Mouse (Mus musculus) forebrain, embryonic 16.5 days (tissue): ENCODE measurements around the gene Gm10638. TPM values are rescaled to one million over a fixed set of nuclear protein-coding genes. Genes with fewer than 3 reads are reported as not detected.

Experiments used
- ATAC-seq: fragments of 200-750 bp; cut with Nextera tagmentation; 2 replicates; pipeline ENCODE4 v1.8.0; 2017; ENCODE audit warnings: mild to moderate bottlenecking, moderate library complexity
- H3K27ac ChIP-seq: fragments of 300-500 bp; sonication (generic); 2 replicates; pipeline ENCODE4 v1.5.1; 2014; ENCODE audit warnings: low read length, control low read depth
- H3K27me3 ChIP-seq: fragments of 300-500 bp; sonication (generic); replicated peaks from 2 replicates; pipeline ENCODE4 v1.6.1; 2014; ENCODE audit warnings: low read length; ENCODE audit not compliant: control insufficient read depth, insufficient read depth
- H3K36me3 ChIP-seq: fragments of 300-500 bp; sonication (generic); 2 replicates; pipeline ENCODE4 v1.6.1; 2014; ENCODE audit not compliant: control insufficient read depth, insufficient read depth
- H3K4me1 ChIP-seq: fragments of 300-500 bp; sonication (generic); replicated peaks from 2 replicates; pipeline ENCODE4 v1.6.1; 2014; ENCODE audit warnings: low read length; ENCODE audit not compliant: control insufficient read depth, insufficient read depth
- H3K4me2 ChIP-seq: fragments of 300-500 bp; sonication (generic); 2 replicates; pipeline ENCODE4 v1.6.1; 2014; ENCODE audit warnings: mild to moderate bottlenecking, low read length, control low read depth
- H3K4me3 ChIP-seq: fragments of 300-500 bp; sonication (generic); replicated peaks from 2 replicates; pipeline ENCODE4 v1.5.1; 2014; ENCODE audit warnings: mild to moderate bottlenecking, low read length, control low read depth
- H3K9ac ChIP-seq: fragments of 300-500 bp; sonication (generic); replicated peaks from 2 replicates; pipeline ENCODE4 v1.6.1; 2014; ENCODE audit warnings: low read depth, low read length, control low read depth
- H3K9me3 ChIP-seq: fragments of 300-500 bp; sonication (generic); 2 replicates; pipeline ENCODE4 v1.6.1; 2016; ENCODE audit warnings: low read length; ENCODE audit not compliant: control insufficient read depth
- WGBS: fragments of 180-500 bp; shearing (Covaris S2); extraction: QIAGEN DNeasy Blood & Tissue Kit; methylation state at CpG from one replicate; pipeline ENCODE4 v1.1.7; 2014; 5-methylcytosine and 5-hydroxymethylcytosine counted together
- polyA plus RNA-seq: library from polyadenylated mRNA; unstranded; fragments of >200 nt; fragmentation: Nextera tagmentation; extraction: Ambion mirVana; gene quantifications from 2 replicates; pipeline ENCODE4 v1.2.1, GENCODE M21; 2015

Gm10638 gene
- polyA plus RNA-seq = 6.8 and 8.7 TPM in 2 replicates

DNA sequence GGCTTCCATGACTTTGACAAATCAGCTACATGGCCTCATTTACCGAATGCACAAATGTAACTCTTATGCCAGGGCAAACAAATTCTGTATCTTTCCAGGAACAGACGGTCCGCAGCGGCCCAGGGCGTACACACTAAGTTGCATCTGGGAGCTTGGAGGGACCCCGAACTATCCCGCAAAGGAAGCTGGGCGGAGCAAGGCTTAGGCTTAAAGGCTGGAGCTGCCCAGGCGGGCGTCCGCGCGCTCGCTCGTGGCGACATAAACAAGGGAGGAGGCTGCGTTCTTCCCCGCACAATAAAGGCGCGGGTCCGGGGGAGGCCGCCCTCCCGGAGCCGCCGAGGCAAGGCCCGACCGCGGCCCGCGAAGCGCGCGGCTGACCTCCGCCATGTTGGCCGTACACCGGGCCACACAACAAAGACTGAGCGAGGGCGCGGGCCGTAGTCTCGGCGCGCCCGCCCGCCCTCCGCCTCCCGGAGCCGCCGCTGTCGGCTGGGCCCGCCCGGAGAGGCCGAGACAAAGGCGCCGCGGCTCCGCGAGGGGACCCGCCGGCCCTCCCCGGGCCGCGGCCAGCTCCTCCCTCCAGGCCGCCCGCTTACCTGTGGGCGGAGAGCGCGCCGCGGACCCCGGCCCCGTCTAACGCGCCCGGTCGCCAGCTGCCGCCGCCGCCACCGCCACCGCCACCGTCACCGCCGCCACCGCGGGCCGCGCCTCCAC, at the start of gene Gm10638, which contains the start of gene Siah1a:
Gm10638 (plus strand) TSS at position 479 of the 714 bp plus-strand sequence.
Siah1a (minus strand) TSS at position 714 of the 714 bp plus-strand sequence.
- Histone ChIP-seq H3K9me3 (no peaks in the 10 kb centered on the region), H3K36me3 (no peaks in the 10 kb centered on the region), H3K4me3 (peak within 1 kb of the TSS; percentile 91), H3K27me3 (no peaks in the 10 kb centered on the region), H3K4me2 (peak within 1 kb of the TSS; percentile 84), H3K4me1 (peaks cover 33% of the 10 kb centered on the region), H3K27ac (peak within 1 kb of the TSS; percentile 96), H3K9ac (peak within 1 kb of the TSS; percentile 99)
- WGBS = under 1% methylated on average over 73 of the region's 88 CpGs
- peak; percentile 79 for ATAC-seq

DNA sequence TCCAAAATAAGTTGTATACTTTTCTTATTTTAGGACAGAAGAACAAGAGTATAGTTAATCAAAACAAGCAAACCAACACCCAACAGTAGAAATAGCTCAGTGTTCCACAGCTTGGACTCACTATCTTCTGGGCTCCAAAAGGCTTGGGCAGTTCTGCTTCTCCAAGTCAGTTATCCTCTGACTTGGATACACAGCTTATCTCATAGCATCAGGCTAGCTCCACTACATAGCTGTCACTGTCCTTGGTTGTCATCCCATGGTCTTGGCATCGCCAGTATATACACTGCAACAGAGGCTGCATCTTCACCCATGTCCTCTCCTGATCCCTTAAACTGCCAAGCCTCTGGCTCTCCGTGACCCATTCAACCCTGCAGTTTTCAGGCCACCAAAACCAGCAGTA, 49.8 kb upstream of the Gm10638 start:
- 88% methylated on average over 2 of the region's 2 CpGs for WGBS
- H3K9me3 ChIP-seq = no peaks in the 10 kb centered on the region
- H3K27ac ChIP-seq = no peak overlapping the region
- 0 out of 2 replicates have a peak, but pooled peaks cover 3% of the 10 kb centered on the region for H3K36me3 ChIP-seq
- ATAC-seq = no peak
- no peak overlapping the region for H3K4me3 ChIP-seq
- H3K9ac ChIP-seq = no peak overlapping the region
- H3K4me2 ChIP-seq = no peak overlapping the region
- no peaks in the 10 kb centered on the region for H3K27me3 ChIP-seq
- no peaks in the 10 kb centered on the region for H3K4me1 ChIP-seq

DNA sequence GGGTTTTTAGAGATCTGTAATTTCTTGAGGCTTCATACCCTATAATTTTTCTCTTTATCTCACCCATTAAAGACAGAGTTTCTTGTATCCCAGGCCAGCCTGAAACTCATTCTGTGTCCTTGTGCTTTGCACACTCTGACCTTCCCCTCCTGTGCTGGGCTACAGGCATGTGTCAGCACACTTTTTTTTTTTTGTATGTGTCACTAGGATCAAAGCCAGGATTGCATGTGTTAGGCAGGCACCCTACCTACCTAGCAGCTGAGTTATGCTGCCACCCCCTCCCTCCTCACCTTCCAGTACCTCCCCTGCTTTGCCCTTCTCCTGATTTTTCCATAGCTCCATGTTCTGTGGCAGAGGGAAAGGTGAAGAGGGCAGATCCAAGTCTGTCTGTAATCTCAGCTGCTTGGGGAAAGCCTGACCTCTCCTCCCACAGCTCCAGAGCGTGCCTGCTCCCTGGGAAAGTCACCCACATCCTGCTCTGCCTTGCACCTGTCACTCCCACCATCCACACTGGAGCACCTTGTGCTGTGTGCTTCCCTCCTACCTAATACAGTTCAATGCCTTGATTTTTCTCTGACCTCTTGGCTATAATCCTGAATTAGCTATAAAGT, 46.6 kb upstream of the Gm10638 start:
- no peaks in the 10 kb centered on the region for H3K27me3 ChIP-seq
- no peak overlapping the region for H3K9ac ChIP-seq
- ATAC-seq = no peak
- 0 out of 2 replicates have a peak, but pooled peaks cover 3% of the 10 kb centered on the region for H3K36me3 ChIP-seq
- H3K27ac ChIP-seq = no peak overlapping the region
- H3K4me3 ChIP-seq = no peak overlapping the region
- no peak overlapping the region for H3K4me2 ChIP-seq
- no peaks in the 10 kb centered on the region for H3K4me1 ChIP-seq
- WGBS = 93% methylated on average over 1 of the region's 1 CpGs
- H3K9me3 ChIP-seq = no peaks in the 10 kb centered on the region

DNA sequence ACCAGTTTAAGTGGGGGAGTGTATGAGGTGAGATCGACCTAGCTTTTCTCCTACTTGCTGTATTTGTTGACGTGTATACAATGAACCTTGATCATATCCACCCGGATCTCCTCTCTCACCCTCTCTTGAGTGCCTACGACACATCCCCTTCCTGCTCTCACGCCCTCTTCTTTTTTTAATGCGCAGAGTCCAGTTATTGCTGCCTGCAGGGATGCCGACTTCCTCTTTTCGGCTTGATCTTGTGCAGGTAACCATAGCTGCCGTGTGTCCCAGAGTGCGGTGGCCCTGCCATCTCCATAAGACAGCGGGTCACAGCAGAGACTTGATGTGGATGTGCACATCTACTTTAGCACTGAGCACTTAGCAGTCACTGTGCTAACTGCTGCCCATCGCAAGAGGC, 46.0 kb upstream of the Gm10638 start:
- no peak for ATAC-seq
- Histone ChIP-seq H3K9ac (no peak overlapping the region), H3K4me2 (no peak overlapping the region), H3K36me3 (0 out of 2 replicates have a peak, but pooled peaks cover 3% of the 10 kb centered on the region), H3K4me3 (no peak overlapping the region), H3K27me3 (no peaks in the 10 kb centered on the region), H3K4me1 (no peaks in the 10 kb centered on the region), H3K9me3 (no peaks in the 10 kb centered on the region), H3K27ac (no peak overlapping the region)
- WGBS = 95% methylated on average over 12 of the region's 12 CpGs

DNA sequence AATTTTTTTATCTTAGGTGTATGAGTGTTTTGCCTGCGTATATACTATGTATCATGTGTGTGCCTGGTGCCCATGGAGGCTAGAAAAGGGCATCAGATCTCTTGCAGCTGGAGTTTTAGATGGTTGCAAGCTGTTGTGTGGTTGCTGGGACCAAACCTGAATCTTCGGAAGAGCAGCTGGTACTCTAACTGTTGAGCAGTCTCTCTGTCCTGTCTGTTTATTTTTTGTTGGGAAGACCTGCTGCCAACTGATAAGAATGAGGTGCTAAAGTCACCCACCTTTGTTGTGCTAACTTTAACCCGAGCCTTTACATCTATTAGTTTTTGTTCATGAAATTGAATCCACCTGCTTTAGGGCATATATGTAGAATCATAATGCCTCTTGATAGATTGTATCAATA, 43.0 kb upstream of the Gm10638 start:
- ATAC-seq = no peak
- WGBS = 80% methylated on average over 3 of the region's 3 CpGs

DNA sequence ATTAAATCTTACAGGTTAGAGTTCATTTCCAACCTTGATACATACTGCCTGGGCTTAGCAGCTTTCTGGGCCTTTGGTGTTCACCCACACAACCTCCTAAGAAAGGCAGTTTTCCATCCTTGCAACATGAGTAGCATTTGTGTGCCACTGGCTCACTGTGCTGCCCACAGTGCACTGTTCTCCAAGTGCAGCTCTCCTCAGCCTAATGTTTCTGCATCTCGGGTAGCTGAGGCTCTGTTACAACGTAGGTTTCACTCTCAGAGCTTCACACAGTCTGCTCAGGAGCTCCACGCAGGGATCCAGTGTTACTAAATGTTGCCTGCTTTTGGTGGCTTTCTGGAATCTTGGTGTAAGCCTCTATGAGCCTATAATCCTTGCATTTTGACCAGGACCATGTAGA, 40.2 kb upstream of the Gm10638 start:
- no peak for ATAC-seq
- no peaks in the 10 kb centered on the region for H3K4me1 ChIP-seq
- H3K9ac ChIP-seq = no peak overlapping the region
- H3K4me3 ChIP-seq = no peak overlapping the region
- H3K27ac ChIP-seq = no peak overlapping the region
- no peaks in the 10 kb centered on the region for H3K9me3 ChIP-seq
- H3K4me2 ChIP-seq = no peak overlapping the region
- WGBS = 89% methylated on average over 3 of the region's 3 CpGs
- no peaks in the 10 kb centered on the region for H3K27me3 ChIP-seq
- H3K36me3 ChIP-seq = no peaks in the 10 kb centered on the region

More for the DNA sequence above, 43.0 kb upstream of the Gm10638 start:
- H3K4me1 ChIP-seq = no peaks in the 10 kb centered on the region
- H3K9ac ChIP-seq = no peak overlapping the region
- H3K27me3 ChIP-seq = no peaks in the 10 kb centered on the region
- H3K4me3 ChIP-seq = no peak overlapping the region
- 0 out of 2 replicates have a peak, but pooled peaks cover 3% of the 10 kb centered on the region for H3K36me3 ChIP-seq
- H3K4me2 ChIP-seq = no peak overlapping the region
- no peak overlapping the region for H3K27ac ChIP-seq
- no peaks in the 10 kb centered on the region for H3K9me3 ChIP-seq

DNA sequence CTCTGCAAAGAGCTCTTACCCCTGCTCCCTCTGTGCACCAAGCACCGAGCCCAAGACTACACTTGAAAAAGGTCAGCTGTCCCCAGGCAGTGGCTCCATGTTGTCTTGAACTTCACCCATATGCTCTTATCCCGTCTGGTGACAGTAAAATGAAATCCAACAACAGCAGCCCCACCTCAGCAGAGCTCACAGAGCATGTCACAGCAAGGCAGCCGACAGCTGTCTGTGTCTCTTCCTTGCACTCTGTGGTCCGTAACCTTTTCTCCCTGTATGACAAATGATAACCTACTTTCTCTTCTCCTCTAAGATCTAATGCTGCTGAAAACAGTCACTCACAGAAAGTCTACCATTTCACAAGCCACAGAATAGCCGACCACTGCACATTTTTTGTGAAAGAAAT, 38.7 kb upstream of the Gm10638 start:
- no peaks in the 10 kb centered on the region for H3K27me3 ChIP-seq
- 87% methylated on average over 5 of the region's 5 CpGs for WGBS

DNA sequence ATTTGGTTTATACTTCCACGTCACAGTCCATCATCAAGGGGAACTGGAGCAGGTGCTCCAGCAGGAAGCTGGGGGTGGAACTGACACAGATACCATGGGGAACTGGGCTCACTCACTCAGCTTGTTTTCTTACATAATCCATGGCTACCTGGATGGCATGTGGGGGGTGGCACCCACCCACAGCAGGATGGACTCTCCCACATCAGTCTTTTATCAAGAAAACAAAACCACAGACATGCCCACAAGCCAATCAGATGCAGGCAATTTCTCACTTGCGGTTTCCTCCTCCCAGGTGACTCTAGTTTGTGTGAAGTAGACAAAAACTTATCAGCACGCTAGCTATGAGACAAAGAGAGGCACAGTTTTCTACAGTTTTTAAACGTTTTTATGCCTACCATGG, 37.6 kb upstream of the Gm10638 start:
- 74% methylated on average over 4 of the region's 4 CpGs for WGBS
- Histone ChIP-seq H3K36me3 (no peaks in the 10 kb centered on the region), H3K27ac (no peak overlapping the region), H3K9ac (no peak overlapping the region), H3K9me3 (no peaks in the 10 kb centered on the region), H3K4me3 (no peak overlapping the region), H3K4me1 (peaks cover 8% of the 10 kb centered on the region), H3K27me3 (no peaks in the 10 kb centered on the region), H3K4me2 (no peak overlapping the region)
- ATAC-seq = no peak

More for the DNA sequence above, 38.7 kb upstream of the Gm10638 start:
- Histone ChIP-seq H3K9me3 (no peaks in the 10 kb centered on the region), H3K4me3 (no peak overlapping the region), H3K27ac (no peak overlapping the region), H3K4me1 (no peaks in the 10 kb centered on the region; the same call in 1 of the 2 replicates), H3K4me2 (no peak overlapping the region), H3K36me3 (no peaks in the 10 kb centered on the region), H3K9ac (no peak overlapping the region)
- no peak for ATAC-seq

DNA sequence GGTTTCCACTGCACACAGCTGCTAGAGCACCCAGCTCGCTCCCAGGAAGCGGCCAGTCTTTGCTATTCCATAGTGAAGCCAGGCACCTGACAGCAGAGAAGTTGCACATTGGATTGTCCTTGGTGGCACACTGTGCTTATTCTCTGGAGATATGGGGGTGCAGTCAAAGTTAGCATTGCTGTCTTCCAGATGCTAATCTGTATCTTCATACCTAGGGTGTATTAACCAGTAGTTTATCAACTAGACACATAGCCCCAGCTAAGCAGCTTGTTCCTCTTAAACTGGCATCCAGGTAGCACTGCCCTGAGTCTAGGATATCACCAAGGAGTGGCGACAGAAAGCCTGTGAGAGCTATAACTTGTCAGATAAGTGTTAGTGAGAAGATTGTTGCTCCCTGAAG, 32.9 kb upstream of the Gm10638 start:
- no peak for ATAC-seq
- peaks cover 26% of the 10 kb centered on the region for H3K4me1 ChIP-seq
- H3K9me3 ChIP-seq = no peaks in the 10 kb centered on the region
- H3K36me3 ChIP-seq = peaks cover 2% of the 10 kb centered on the region; the same call in 1 of the 2 replicates
- H3K4me3 ChIP-seq = no peak overlapping the region
- no peak overlapping the region for H3K9ac ChIP-seq
- peak overlapping the region; percentile 94 for H3K27ac ChIP-seq
- H3K27me3 ChIP-seq = no peaks in the 10 kb centered on the region
- 94% methylated on average over 3 of the region's 3 CpGs for WGBS
- H3K4me2 ChIP-seq = no peak overlapping the region
